Mouse (Mus musculus): Measurements from ENCODE around the gene Syna.

DNA sequence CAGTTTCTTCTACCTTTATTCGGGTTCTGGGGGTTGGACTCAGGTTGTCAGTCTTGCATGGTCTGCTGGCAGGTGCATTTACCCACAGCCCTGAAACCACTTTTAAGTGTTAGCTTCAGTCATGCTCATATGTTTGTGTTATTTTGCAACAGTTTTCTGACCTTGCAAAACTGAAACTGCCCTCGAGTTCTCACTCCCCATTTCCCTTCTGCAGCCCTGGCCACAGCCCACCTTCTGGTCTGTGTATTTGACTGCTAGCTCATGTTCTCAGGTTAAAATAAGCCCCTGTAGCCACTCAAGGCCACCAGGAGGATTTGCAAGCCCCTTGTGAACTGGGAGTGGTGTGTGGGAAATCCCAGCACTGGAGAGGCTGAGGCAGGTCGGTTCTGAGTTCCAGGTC, 29.9 kb upstream of the Syna start:
- TF ChIP-seq CTCF (IDR thresholded peaks at IDR 0.05; ENCODE audit: insufficient read depth, low read length): no peak
- no peak for TF ChIP-seq POLR2A (IDR thresholded peaks at IDR 0.05; ENCODE audit: borderline replicate concordance, extremely low read depth, low read depth, low read length)

All from lung, adult 2 months (tissue).